Comparison of ENCODE assay signal across 10 mouse cellular contexts in genomic region chr17:28274739-28275138, GRCm38 (mm10). TPM values are rescaled to one million over a fixed set of nuclear protein-coding genes. Genes with fewer than 3 reads are reported as not detected.
A peak's percentile ranks its signal among the peaks of the same experiment; 100 is the strongest.
DNase-seq lines count a peak whose midpoint lies in the region; ATAC-seq and TF ChIP-seq lines count a peak whose summit lies in the region.
"Had no signal": no experiment of that assay in that cellular context is flagged by ENCODE, and none has a peak within 500 bp of the region (broad histone marks: within the 10 kb centered on the region; RNA-seq: fewer than 3 reads in every experiment).

No protein-coding gene starts in this region.

- WGBS in kidney, embryonic 16.5 days, result 77% methylated on average over 3 of the region's 3 CpGs

- no peak for ATAC-seq in kidney, embryonic 16.5 days (ENCODE audit: low FRiP score, low TSS enrichment)
- ATAC-seq: activated CD4-positive, CD25-positive, alpha-beta regulatory T cell, adult 4 months had no signal

- TF ChIP-seq POLR2A in embryonic fibroblast, embryonic 13.5 days (IDR thresholded peaks at IDR 0.05; ENCODE audit: low read depth, low read length), result no peak

- no peak overlapping the region for H3K9ac ChIP-seq in kidney, embryonic 16.5 days (replicated peaks; ENCODE audit: low read length)

- H3K36me3 ChIP-seq in kidney, embryonic 16.5 days (ENCODE audit: insufficient read depth, low read length), result no peaks in the 10 kb centered on the region

- peaks cover 39% of the 10 kb centered on the region for H3K4me1 ChIP-seq in kidney, embryonic 16.5 days (ENCODE audit: insufficient read depth, low read length)
- no peaks in the 10 kb centered on the region for H3K4me1 ChIP-seq in embryonic fibroblast, embryonic 13.5 days (ENCODE audit: control insufficient read depth, insufficient read depth, low read length)

- no peaks in the 10 kb centered on the region for H3K27me3 ChIP-seq in kidney, embryonic 16.5 days (ENCODE audit: insufficient read depth, low read length)

- no peak overlapping the region for H3K4me2 ChIP-seq in kidney, embryonic 16.5 days (replicated peaks; ENCODE audit: low read depth, low read length)

- no peak overlapping the region for H3K4me3 ChIP-seq in kidney, embryonic 16.5 days (ENCODE audit: low read length)
- no peak overlapping the region for H3K4me3 ChIP-seq in embryonic fibroblast, embryonic 13.5 days (ENCODE audit: insufficient read depth, low read length)

- DNase-seq in kidney, adult 18-20 months, result peak; percentile 49
- DNase-seq in thymus, postnatal 14 days, result peak; percentile 53
- DNase-seq in thymus, adult 18-20 months, result no peak
- no peak for DNase-seq in MN1 (ENCODE audit: low spot score)
- no peak for DNase-seq in embryo, embryonic 11 days
- DNase-seq: gastrocnemius, postnatal 10 days; right cerebral cortex, postnatal 14 days had no signal

- H3K9me3 ChIP-seq in kidney, embryonic 16.5 days (ENCODE audit: low read length), result no peaks in the 10 kb centered on the region

- TF ChIP-seq CTCF in embryonic fibroblast, embryonic 13.5 days (IDR thresholded peaks at IDR 0.05; ENCODE audit: borderline replicate concordance, insufficient read depth, low read length), result peak; percentile 14; the same call in 1 of the 2 replicates

- no peak overlapping the region for H3K27ac ChIP-seq in kidney, embryonic 16.5 days (ENCODE audit: low read length)
- no peak overlapping the region for H3K27ac ChIP-seq in embryonic fibroblast, embryonic 13.5 days (ENCODE audit: insufficient read depth, low read length)

RNA-seq across cellular contexts. Expression of gene Fance, which starts 38.6 kb away (rescaled TPM):
- polyA plus RNA-seq in kidney, embryonic 16.5 days (2015; fragmentation: Nextera tagmentation; extraction: Ambion mirVana), result 32.3 and 34.0 TPM in 2 replicates
- 22.3 and 23.4 TPM in 2 replicates for polyA plus RNA-seq in embryonic fibroblast, embryonic 13.5 days (2011; ENCODE audit: insufficient read length, low read depth, missing spikeins)

RNA-seq across cellular contexts. Expression of gene Ppard, which starts 42.2 kb away (rescaled TPM):
- 2.1 and 2.2 TPM in 2 replicates for polyA plus RNA-seq in kidney, embryonic 16.5 days (2015; fragmentation: Nextera tagmentation; extraction: Ambion mirVana)
- polyA plus RNA-seq in embryonic fibroblast, embryonic 13.5 days (2011; ENCODE audit: insufficient read length, low read depth, missing spikeins), result 31.6 and 36.1 TPM in 2 replicates

RNA-seq across cellular contexts. Expression of gene Rpl10a, which starts 53.5 kb away (rescaled TPM):
- 543 and 653 TPM in 2 replicates for polyA plus RNA-seq in kidney, embryonic 16.5 days (2015; fragmentation: Nextera tagmentation; extraction: Ambion mirVana)
- 1,157 and 1,234 TPM in 2 replicates for polyA plus RNA-seq in embryonic fibroblast, embryonic 13.5 days (2011; ENCODE audit: insufficient read length, low read depth, missing spikeins)

Comparison
In these comparisons a context has a peak if more than half of its experiments do, and no peak if none do; other contexts are left out.
1. DNase-seq: peak in kidney, adult 18-20 months (single experiment) and thymus, postnatal 14 days (single experiment); none in thymus, adult 18-20 months (0 of 2), MN1 (single experiment) and embryo, embryonic 11 days (single experiment).
2. RNA of gene Ppard, which starts 42.2 kb away (polyA plus RNA-seq): 31.6 to 36.1 TPM in embryonic fibroblast, embryonic 13.5 days; 2.1 to 2.2 TPM in kidney, embryonic 16.5 days; every median in the first group is over 10 times any median in the second.